Mouse (Mus musculus) adrenal gland, adult 18-20 months (tissue): ENCODE data around the gene Tut1. TPM values are rescaled to one million over a fixed set of nuclear protein-coding genes. Genes with fewer than 3 reads are reported as not detected.

Source experiments
- DNase-seq, 2 experiments: peaks; one replicate each; pipeline ENCODE4 v3.0.0; 2021 to 2022; ENCODE audit warnings: low spot score in 2 of 2
- total RNA-seq, 2 experiments: library from RNA; stranded (reverse); gene quantifications; 1 replicate in 1 of 2; 2 replicates in 1 of 2; pipeline ENCODE4 v1.2.3; 2021

Tut1 gene
- total RNA-seq, 2 experiments from 2014 or later = 23.1 to 26.1 TPM

- DNase-seq = no peak
These were observed 28.0 kb downstream of the Tut1 start for GRCm38 (mm10) chr19:8981450-8982168.

GRCm38 (mm10) chr19:8982303-8983149, 28.9 kb downstream of the Tut1 start:
- no peak for DNase-seq

- DNase-seq = no peak
These were observed 29.6 kb downstream of the Tut1 start for GRCm38 (mm10) chr19:8983150-8983650.

- no peak for DNase-seq
These were observed 30.7 kb downstream of the Tut1 start for GRCm38 (mm10) chr19:8984255-8984868.

- no peak for DNase-seq
These were observed 32.2 kb downstream of the Tut1 start for GRCm38 (mm10) chr19:8985891-8986290.

- no peak for DNase-seq
These were observed 34.2 kb downstream of the Tut1 start for GRCm38 (mm10) chr19:8987816-8988215.

GRCm38 (mm10) chr19:8988346-8989065, 34.9 kb downstream of the Tut1 start:
- DNase-seq = no peak

GRCm38 (mm10) chr19:8989066-8989566, 35.5 kb downstream of the Tut1 start, which contains the start of gene Ahnak:
TSS of gene Ahnak (plus strand) at chr19:8989284.
- peak; percentile 88 to 89 for DNase-seq

- DNase-seq = peak; percentile 83 to 89
These were observed 36.2 kb downstream of the Tut1 start for GRCm38 (mm10) chr19:8989567-8990431.

GRCm38 (mm10) chr19:8990432-8991102, 36.9 kb downstream of the Tut1 start:
- no peak for DNase-seq

GRCm38 (mm10) chr19:8991245-8991870, 37.7 kb downstream of the Tut1 start:
- no peak for DNase-seq

- DNase-seq = no peak
These were observed 38.5 kb downstream of the Tut1 start for GRCm38 (mm10) chr19:8991871-8992735.

- DNase-seq = peak; percentile 79 to 84
These were observed 39.4 kb downstream of the Tut1 start for GRCm38 (mm10) chr19:8992769-8993624.

- no peak for DNase-seq
These were observed 39.9 kb downstream of the Tut1 start for GRCm38 (mm10) chr19:8993625-8993912.

GRCm38 (mm10) chr19:8994813-8995607, 41.4 kb downstream of the Tut1 start:
- DNase-seq = no peak

GRCm38 (mm10) chr19:8996601-8997000, 43.0 kb downstream of the Tut1 start:
- DNase-seq = no peak
